Mouse (Mus musculus) myocyte (in vitro differentiated cells): ENCODE data around the gene Bicd2. TPM values are rescaled to one million over a fixed set of nuclear protein-coding genes. Genes with fewer than 3 reads are reported as not detected.

Experiments
- H3K27me3 ChIP-seq: one replicate; pipeline ENCODE4 v1.6.1; 2011; ENCODE audit not compliant: control insufficient read depth, insufficient read depth, insufficient read length
- H3K36me3 ChIP-seq: one replicate; pipeline ENCODE4 v1.6.1; 2011; ENCODE audit not compliant: control insufficient read depth, insufficient read depth
- H3K4me2 ChIP-seq: one replicate; pipeline ENCODE4 v1.6.1; 2011; ENCODE audit warnings: low read depth, control low read depth
- H3K4me3 ChIP-seq: one replicate; pipeline ENCODE4 v1.5.1; 2011; ENCODE audit warnings: mild to moderate bottlenecking, control low read depth, moderate library complexity
- H3K79me2 ChIP-seq: one replicate; pipeline ENCODE4 v1.6.1; 2011; ENCODE audit not compliant: control insufficient read depth, insufficient read depth
- H3ac ChIP-seq: one replicate; pipeline ENCODE4 v1.6.1; 2011; ENCODE audit not compliant: control insufficient read depth, insufficient read length
- CEBPB ChIP-seq: IDR thresholded peaks from 2 replicates; pipeline ENCODE4 v1.6.1; 2011; ENCODE audit warnings: mild to moderate bottlenecking, moderate library complexity; ENCODE audit not compliant: poor library complexity, insufficient read depth, severe bottlenecking
- E2F4 ChIP-seq: IDR thresholded peaks from one replicate; pipeline ENCODE4 v1.6.1; 2011; ENCODE audit warnings: mild to moderate bottlenecking, control low read depth, moderate library complexity; ENCODE audit not compliant: insufficient read depth
- MAX ChIP-seq: IDR thresholded peaks from one replicate; pipeline ENCODE4 v1.6.1; 2011; ENCODE audit warnings: low read depth, mild to moderate bottlenecking, control low read depth
- MYOD1 ChIP-seq, 3 experiments: IDR thresholded peaks; one replicate each; pipeline ENCODE4 v1.6.1; 2011; ENCODE audit warnings: control low read depth in 2 of 3, low read depth in 2 of 3, mild to moderate bottlenecking in 2 of 3, moderate library complexity in 1 of 3; ENCODE audit not compliant: insufficient read length in 2 of 3, control insufficient read depth in 1 of 3
- MYOG ChIP-seq, 3 experiments: IDR thresholded peaks; one replicate each; pipeline ENCODE4 v1.6.1; 2011; ENCODE audit warnings: control low read depth in 2 of 3, low read depth in 2 of 3, mild to moderate bottlenecking in 2 of 3; ENCODE audit not compliant: insufficient read length in 2 of 3, control insufficient read depth in 1 of 3, insufficient read depth in 1 of 3
- POLR2A ChIP-seq: IDR thresholded peaks from one replicate; pipeline ENCODE4 v1.6.1; 2011; ENCODE audit warnings: low read depth, mild to moderate bottlenecking, control low read depth, moderate library complexity; ENCODE audit not compliant: insufficient read length
- POLR2AphosphoS2 ChIP-seq: IDR thresholded peaks from one replicate; pipeline ENCODE4 v1.6.1; 2011; ENCODE audit warnings: low read depth, control low read depth; ENCODE audit not compliant: insufficient read length
- REST ChIP-seq: IDR thresholded peaks from one replicate; pipeline ENCODE4 v1.6.1; 2011; ENCODE audit warnings: mild to moderate bottlenecking, control low read depth, moderate library complexity; ENCODE audit not compliant: insufficient read depth, insufficient read length
- SRF ChIP-seq: IDR thresholded peaks from one replicate; pipeline ENCODE4 v1.6.1; 2011; ENCODE audit warnings: low read depth; ENCODE audit not compliant: control insufficient read depth, insufficient read length
- TCF12 ChIP-seq: IDR thresholded peaks from one replicate; pipeline ENCODE4 v1.6.1; 2011; ENCODE audit warnings: mild to moderate bottlenecking, control low read depth; ENCODE audit not compliant: poor library complexity, insufficient read depth, severe bottlenecking
- TCF3 ChIP-seq: IDR thresholded peaks from one replicate; pipeline ENCODE4 v1.6.1; 2011; ENCODE audit warnings: low read depth, control low read depth; ENCODE audit not compliant: insufficient read length
- USF1 ChIP-seq: IDR thresholded peaks from one replicate; pipeline ENCODE4 v1.6.1; 2011; ENCODE audit warnings: low read depth, mild to moderate bottlenecking, control low read depth, moderate library complexity
- polyA plus RNA-seq: library from polyadenylated mRNA; unstranded; fragments of >200 nt; fragmentation: generic; extraction: Trizol; gene quantifications from one replicate; pipeline ENCODE4 v1.2.1, GENCODE M21; 2012; ENCODE audit warnings: missing spikeins

Gene Bicd2
- polyA plus RNA-seq, 1 experiment = 94.9 TPM

DNA sequence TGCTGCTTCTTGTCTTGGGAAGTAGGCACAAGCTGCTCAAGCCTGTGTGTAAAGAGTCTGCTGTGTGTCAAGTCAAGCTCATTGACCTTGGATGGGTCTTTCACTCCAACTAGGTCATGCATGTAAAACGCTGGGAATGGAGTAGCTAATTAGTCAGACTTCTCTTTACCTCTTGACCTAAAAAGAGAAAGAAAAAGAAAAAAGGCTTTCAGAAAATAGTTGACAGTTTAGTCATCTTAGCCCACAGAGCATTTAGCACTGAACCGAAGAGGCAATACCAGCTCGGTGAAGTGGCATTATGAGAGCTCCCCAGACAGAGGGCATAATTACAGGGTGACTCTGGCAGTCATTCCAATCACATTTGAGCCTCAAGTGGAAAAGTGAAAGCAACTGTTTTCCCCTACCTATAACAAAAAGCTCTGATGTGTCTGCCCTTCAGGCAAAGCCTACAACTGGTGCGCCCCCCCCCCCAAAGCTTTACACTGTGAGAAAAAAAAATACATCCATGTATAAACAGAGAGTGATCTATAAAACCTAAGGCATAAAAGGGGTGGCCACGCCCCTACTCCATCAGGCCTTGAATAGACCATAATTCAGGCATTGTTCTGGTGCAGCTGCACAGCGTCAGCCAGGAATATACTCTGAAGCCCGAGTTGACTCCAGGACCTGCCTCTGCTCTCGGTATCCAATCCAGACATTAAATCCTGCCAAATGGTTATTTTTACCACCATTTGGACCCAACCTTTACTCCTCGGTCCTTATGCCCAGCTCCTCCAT is 24.8 kb upstream of the Bicd2 start:
- Histone ChIP-seq H3ac (no peak overlapping the region), H3K4me3 (peak overlapping the region; percentile 41), H3K4me2 (peak overlapping the region; percentile 92), H3K27me3 (no peaks in the 10 kb centered on the region), H3K36me3 (peaks cover 31% of the 10 kb centered on the region), H3K79me2 (peaks cover 23% of the 10 kb centered on the region)
- TF ChIP-seq CEBPB (no peak), REST (no peak), POLR2A (no peak), TCF3 (no peak), TCF12 (no peak), MAX (no peak), SRF (no peak), MYOG (IDR thresholded peaks at IDR 0.05; ENCODE audit: control insufficient read depth in 1 of 3, insufficient read depth in 1 of 3, insufficient read length in 2 of 3, low read depth in 2 of 3) (no peak), E2F4 (no peak), USF1 (no peak), POLR2AphosphoS2 (no peak), MYOD1 (IDR thresholded peaks at IDR 0.05; ENCODE audit: control insufficient read depth in 1 of 3, insufficient read length in 2 of 3, low read depth in 2 of 3) (no peak)

- Histone ChIP-seq H3K27me3 (no peaks in the 10 kb centered on the region), H3K4me2 (peak overlapping the region; percentile 92), H3K4me3 (peak overlapping the region; percentile 41), H3K79me2 (peaks cover 23% of the 10 kb centered on the region), H3K36me3 (peaks cover 24% of the 10 kb centered on the region), H3ac (no peak overlapping the region)
- TF ChIP-seq MYOD1 (IDR thresholded peaks at IDR 0.05; ENCODE audit: control insufficient read depth in 1 of 3, insufficient read length in 2 of 3, low read depth in 2 of 3) (peak in 2 of 3 experiments; percentile 62 to 63), SRF (no peak)
Measured at GRCm38 (mm10) chr13:49317508-49317907, 23.9 kb upstream of the Bicd2 start.

DNA sequence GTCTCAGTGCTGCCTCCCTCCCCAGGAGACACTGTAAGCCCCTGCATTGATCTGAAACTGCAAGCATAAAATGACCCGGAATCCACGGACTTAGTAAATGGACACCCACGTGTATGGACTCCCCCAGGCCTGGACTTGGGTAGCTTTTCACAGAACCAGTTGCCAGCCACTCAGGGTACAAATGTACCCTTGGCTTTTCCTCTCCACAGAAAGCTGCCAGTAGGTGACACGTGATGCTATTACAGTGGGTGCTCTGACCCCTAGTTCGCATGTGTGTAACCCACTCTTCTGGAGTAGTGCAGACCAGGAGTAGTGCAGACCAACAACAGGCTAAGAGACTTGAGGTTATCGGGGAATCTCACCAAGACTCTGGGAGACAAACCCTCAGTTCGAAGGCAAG is 23.5 kb upstream of the Bicd2 start:
- H3K4me2 ChIP-seq = peak overlapping the region; percentile 92
- H3K4me3 ChIP-seq = peak overlapping the region; percentile 41
- peaks cover 24% of the 10 kb centered on the region for H3K36me3 ChIP-seq

DNA sequence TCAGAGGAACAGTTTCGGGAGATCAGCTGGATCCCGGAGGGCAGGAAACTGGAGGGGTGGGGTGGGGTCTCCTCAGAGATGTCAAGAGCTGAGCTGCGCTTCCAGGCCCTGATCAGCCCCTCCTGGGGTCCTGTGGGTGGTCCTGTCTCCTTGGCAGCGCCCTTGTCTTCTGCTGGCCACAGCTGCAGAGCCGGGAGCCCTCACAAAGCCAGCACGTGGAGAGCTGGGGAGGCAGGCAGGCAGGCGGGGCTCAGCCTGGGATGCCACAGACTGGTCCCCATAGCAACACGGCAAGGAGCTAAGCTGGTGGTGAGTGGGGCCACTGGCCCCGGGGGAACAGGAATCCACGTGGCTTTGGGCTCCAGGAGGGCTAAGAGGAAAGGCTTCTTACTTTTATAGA is 21.3 kb upstream of the Bicd2 start, which contains the start of gene Fgd3:
TSS of gene Fgd3 (minus strand) at position 272 of the 400 bp plus-strand sequence.
- Histone ChIP-seq H3ac (no peak within 1 kb of the TSS), H3K4me2 (peak within 1 kb of the TSS; percentile 92), H3K36me3 (peaks cover 5% of the 10 kb centered on the region), H3K27me3 (no peaks in the 10 kb centered on the region), H3K79me2 (peaks cover 23% of the 10 kb centered on the region), H3K4me3 (peak within 1 kb of the TSS; percentile 41)
- TF ChIP-seq POLR2A (peak; percentile 55), TCF12 (no peak), MYOD1 (IDR thresholded peaks at IDR 0.05; ENCODE audit: control insufficient read depth in 1 of 3, insufficient read length in 2 of 3, low read depth in 2 of 3) (peak in 2 of 3 experiments; percentile 53 to 54), REST (no peak), POLR2AphosphoS2 (peak; percentile 42), MAX (peak; percentile 78), MYOG (IDR thresholded peaks at IDR 0.05; ENCODE audit: control insufficient read depth in 1 of 3, insufficient read depth in 1 of 3, insufficient read length in 2 of 3, low read depth in 2 of 3) (peak in 2 of 3 experiments; percentile 57 to 82), USF1 (no peak)

More for the DNA sequence above, 23.5 kb upstream of the Bicd2 start:
- Histone ChIP-seq H3ac (no peak overlapping the region), H3K27me3 (no peaks in the 10 kb centered on the region), H3K79me2 (peaks cover 23% of the 10 kb centered on the region)
- TF ChIP-seq USF1 (peak; percentile 64), SRF (no peak), MYOG (IDR thresholded peaks at IDR 0.05; ENCODE audit: control insufficient read depth in 1 of 3, insufficient read depth in 1 of 3, insufficient read length in 2 of 3, low read depth in 2 of 3) (no peak)

GRCm38 (mm10) chr13:49320514-49320913 is 20.9 kb upstream of the Bicd2 start:
- no peak overlapping the region for H3ac ChIP-seq
- peak overlapping the region; percentile 92 for H3K4me2 ChIP-seq
- peak overlapping the region; percentile 41 for H3K4me3 ChIP-seq
- TF ChIP-seq SRF = no peak
- no peak for TF ChIP-seq CEBPB
- TF ChIP-seq TCF12 = no peak
- no peak for TF ChIP-seq REST
- no peak for TF ChIP-seq MAX
- no peak for TF ChIP-seq MYOD1 (IDR thresholded peaks at IDR 0.05; ENCODE audit: control insufficient read depth in 1 of 3, insufficient read length in 2 of 3, low read depth in 2 of 3)
- TF ChIP-seq USF1 = no peak
- no peak for TF ChIP-seq TCF3
- no peak for TF ChIP-seq MYOG (IDR thresholded peaks at IDR 0.05; ENCODE audit: control insufficient read depth in 1 of 3, insufficient read depth in 1 of 3, insufficient read length in 2 of 3, low read depth in 2 of 3)
- TF ChIP-seq POLR2AphosphoS2 = no peak
- no peak for TF ChIP-seq POLR2A
- TF ChIP-seq E2F4 = no peak
- peaks cover under 1% of the 10 kb centered on the region for H3K36me3 ChIP-seq
- no peaks in the 10 kb centered on the region for H3K27me3 ChIP-seq
- H3K79me2 ChIP-seq = peaks cover 23% of the 10 kb centered on the region
